Mouse (Mus musculus) midbrain, embryonic 15.5 days (tissue): ENCODE data around the gene Urah. TPM values are rescaled to one million over a fixed set of nuclear protein-coding genes. Genes with fewer than 3 reads are reported as not detected.
A peak's percentile ranks its signal among the peaks of the same experiment; 100 is the strongest.

Experiments
- ATAC-seq: fragments of 200-750 bp; cut with Nextera tagmentation; replicated peaks from 2 replicates; pipeline ENCODE4 v1.8.0; 2017; ENCODE audit warnings: moderate TSS enrichment
- H3K27ac ChIP-seq: fragments of 300-500 bp; sonication (generic); 2 replicates; pipeline ENCODE4 v1.5.1; 2015; ENCODE audit warnings: mild to moderate bottlenecking, inconsistent platforms
- H3K27me3 ChIP-seq: fragments of 300-500 bp; sonication (generic); replicated peaks from 2 replicates; pipeline ENCODE4 v1.6.1; 2015; ENCODE audit warnings: inconsistent platforms
- H3K36me3 ChIP-seq: fragments of 300-500 bp; sonication (generic); replicated peaks from 2 replicates; pipeline ENCODE4 v1.6.1; 2015; ENCODE audit warnings: inconsistent platforms
- H3K4me1 ChIP-seq: fragments of 300-500 bp; sonication (generic); 2 replicates; pipeline ENCODE4 v1.6.1; 2015; ENCODE audit warnings: inconsistent platforms
- H3K4me2 ChIP-seq: fragments of 300-500 bp; sonication (generic); 2 replicates; pipeline ENCODE4 v1.6.1; 2015; ENCODE audit warnings: inconsistent platforms, mild to moderate bottlenecking, moderate library complexity
- H3K4me3 ChIP-seq: fragments of 300-500 bp; sonication (generic); 2 replicates; pipeline ENCODE4 v1.5.1; 2015; ENCODE audit warnings: mild to moderate bottlenecking, inconsistent platforms
- H3K9ac ChIP-seq: fragments of 300-500 bp; sonication (generic); 2 replicates; pipeline ENCODE4 v1.6.1; 2015; ENCODE audit warnings: mild to moderate bottlenecking, inconsistent platforms
- H3K9me3 ChIP-seq: fragments of 300-500 bp; sonication (generic); 2 replicates; pipeline ENCODE4 v1.6.1; 2016; ENCODE audit warnings: inconsistent platforms
- WGBS: fragments of 180-500 bp; shearing (Covaris S2); methylation state at CpG from one replicate; pipeline ENCODE4 v1.1.7; 2015; ENCODE audit warnings: mixed read lengths; 5-methylcytosine and 5-hydroxymethylcytosine counted together
- polyA plus RNA-seq: library from polyadenylated mRNA; unstranded; fragments of >200 nt; fragmentation: Nextera tagmentation; extraction: Ambion mirVana; gene quantifications from 2 replicates; pipeline ENCODE4 v1.2.1, GENCODE M21; 2015

The Urah gene
- polyA plus RNA-seq, 1 experiment from 2014 or later = not detected

DNA sequence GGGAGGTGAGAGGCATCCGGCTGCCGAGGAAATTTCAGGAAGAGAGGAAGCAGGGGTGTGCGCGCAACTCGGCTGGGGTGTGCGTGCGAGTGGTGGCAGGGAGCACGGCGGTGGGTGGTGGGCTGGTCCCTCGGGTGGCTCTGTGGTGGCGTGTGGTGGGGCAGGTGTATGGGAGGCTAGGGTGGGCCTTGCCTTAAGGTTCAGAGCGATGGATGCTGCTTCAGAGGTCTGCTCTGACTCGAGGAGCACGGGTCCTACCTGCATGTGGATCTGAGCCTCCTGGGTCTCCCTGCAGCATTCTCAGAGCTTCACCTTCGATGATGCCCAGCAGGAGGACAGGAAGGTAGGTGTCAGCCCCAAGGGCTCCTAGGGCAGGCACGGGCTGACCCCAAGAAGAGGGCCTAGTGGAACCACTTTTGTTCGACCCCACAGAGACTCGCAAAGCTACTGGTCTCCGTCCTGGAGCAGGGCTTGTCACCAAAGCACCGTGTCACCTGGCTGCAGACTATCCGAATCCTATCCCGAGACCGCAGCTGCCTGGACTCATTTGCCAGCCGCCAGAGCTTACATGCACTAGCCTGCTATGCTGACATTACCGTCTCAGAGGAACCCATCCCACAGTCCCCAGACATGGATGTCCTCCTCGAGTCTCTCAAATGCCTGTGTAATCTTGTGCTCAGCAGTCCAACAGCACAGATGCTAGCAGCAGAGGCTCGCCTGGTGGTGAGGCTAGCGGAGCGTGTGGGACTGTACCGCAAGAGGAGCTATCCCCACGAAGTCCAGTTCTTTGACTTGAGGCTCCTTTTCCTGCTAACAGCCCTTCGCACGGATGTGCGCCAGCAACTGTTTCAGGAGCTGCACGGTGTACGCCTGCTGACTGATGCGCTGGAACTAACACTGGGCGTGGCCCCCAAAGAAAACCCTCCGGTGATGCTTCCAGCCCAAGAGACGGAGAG, 23.0 kb downstream of the Urah start, which contains the start of gene Bet1l:
Gene Bet1l, minus strand, starts transcription at position 28 of the 956 bp plus-strand sequence.
- Histone ChIP-seq H3K27me3 (no peaks in the 10 kb centered on the region), H3K9me3 (no peaks in the 10 kb centered on the region), H3K9ac (peak within 1 kb of the TSS; percentile 62), H3K4me1 (peaks cover 42% of the 10 kb centered on the region), H3K4me3 (peak within 1 kb of the TSS; percentile 57), H3K4me2 (peak within 1 kb of the TSS; percentile 96), H3K36me3 (peaks cover 40% of the 10 kb centered on the region), H3K27ac (peak within 1 kb of the TSS; percentile 82)
- ATAC-seq = peak; percentile 51
- WGBS = 36% methylated on average over 40 of the region's 40 CpGs

DNA sequence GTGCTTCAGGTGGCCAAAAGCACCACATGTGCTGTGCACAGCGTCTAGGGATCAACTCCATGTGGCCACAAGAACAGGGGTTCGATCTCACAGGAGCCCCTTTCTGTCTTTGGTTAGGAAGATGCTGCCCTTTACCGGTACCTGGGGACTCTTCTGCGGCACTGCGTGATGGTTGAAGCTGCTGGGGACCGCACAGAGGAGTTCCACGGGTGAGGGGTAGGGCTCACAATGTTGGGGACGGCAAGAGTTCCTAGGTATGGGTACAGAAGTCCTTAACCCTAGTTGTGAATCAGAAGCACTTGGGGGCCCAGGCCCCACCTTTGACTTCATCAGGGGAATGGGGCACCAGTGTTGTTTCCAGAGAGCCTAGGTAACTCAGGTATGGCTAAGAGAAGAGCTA, 23.9 kb downstream of the Urah start:
- ATAC-seq = no peak
- 96% methylated on average over 8 of the region's 8 CpGs for WGBS
- peaks cover 42% of the 10 kb centered on the region for H3K4me1 ChIP-seq
- H3K9ac ChIP-seq = peak overlapping the region; percentile 62; the same call in 1 of the 2 replicates
- H3K36me3 ChIP-seq = peaks cover 40% of the 10 kb centered on the region
- H3K9me3 ChIP-seq = no peaks in the 10 kb centered on the region
- peak overlapping the region; percentile 57 for H3K4me3 ChIP-seq
- no peaks in the 10 kb centered on the region for H3K27me3 ChIP-seq
- H3K4me2 ChIP-seq = peak overlapping the region; percentile 96
- H3K27ac ChIP-seq = no peak overlapping the region

DNA sequence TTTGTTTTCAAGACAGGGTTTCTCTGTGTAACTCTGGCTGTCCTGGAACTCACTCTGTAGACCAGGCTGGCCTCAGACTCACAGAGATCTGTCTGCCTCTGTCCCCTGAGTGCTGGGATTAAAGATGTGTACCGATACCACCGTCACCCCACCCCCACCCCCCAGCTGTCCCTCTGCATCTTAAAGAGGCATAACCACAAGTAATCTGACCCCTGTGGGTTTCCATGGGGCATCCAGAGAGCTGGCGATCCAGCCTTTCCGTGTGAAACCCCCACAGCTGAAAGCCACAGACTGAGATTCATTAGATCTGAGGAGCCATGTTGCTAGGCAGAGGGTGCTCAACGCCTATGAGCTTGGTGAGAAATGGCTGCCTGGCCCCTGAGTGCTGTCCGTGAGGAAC, 25.2 kb downstream of the Urah start:
- no peak overlapping the region for H3K9ac ChIP-seq

DNA sequence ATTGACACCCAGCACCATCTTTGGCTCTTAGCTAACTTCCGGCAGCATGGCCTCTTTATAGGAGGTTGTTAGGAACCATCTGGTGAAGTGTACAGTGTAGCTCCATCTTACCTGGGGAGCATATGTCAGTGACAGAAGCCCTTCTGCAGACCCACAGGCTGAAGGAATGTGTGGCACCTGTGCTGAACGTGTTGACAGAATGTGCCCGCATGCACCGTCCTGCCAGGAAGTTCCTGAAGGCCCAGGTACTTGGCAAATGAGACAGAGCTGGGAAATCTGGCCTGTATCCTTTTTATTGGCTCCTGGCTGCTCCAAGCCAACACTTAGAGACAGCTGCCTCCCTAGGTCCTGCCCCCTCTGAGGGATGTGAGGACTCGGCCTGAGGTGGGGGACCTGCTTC, 25.9 kb downstream of the Urah start:
- no peaks in the 10 kb centered on the region for H3K9me3 ChIP-seq
- peaks cover 44% of the 10 kb centered on the region for H3K36me3 ChIP-seq
- H3K9ac ChIP-seq = no peak overlapping the region
- no peak overlapping the region for H3K4me3 ChIP-seq
- ATAC-seq = no peak
- no peak overlapping the region for H3K4me2 ChIP-seq
- WGBS = 93% methylated on average over 5 of the region's 5 CpGs
- H3K4me1 ChIP-seq = peaks cover 32% of the 10 kb centered on the region
- no peaks in the 10 kb centered on the region for H3K27me3 ChIP-seq
- H3K27ac ChIP-seq = no peak overlapping the region

More for the DNA sequence above, 25.2 kb downstream of the Urah start:
- 66% methylated on average over 6 of the region's 6 CpGs for WGBS
- Histone ChIP-seq H3K9me3 (no peaks in the 10 kb centered on the region), H3K36me3 (peaks cover 43% of the 10 kb centered on the region), H3K4me3 (no peak overlapping the region), H3K27me3 (no peaks in the 10 kb centered on the region), H3K4me1 (peaks cover 39% of the 10 kb centered on the region), H3K4me2 (no peak overlapping the region), H3K27ac (no peak overlapping the region)
- ATAC-seq = no peak

DNA sequence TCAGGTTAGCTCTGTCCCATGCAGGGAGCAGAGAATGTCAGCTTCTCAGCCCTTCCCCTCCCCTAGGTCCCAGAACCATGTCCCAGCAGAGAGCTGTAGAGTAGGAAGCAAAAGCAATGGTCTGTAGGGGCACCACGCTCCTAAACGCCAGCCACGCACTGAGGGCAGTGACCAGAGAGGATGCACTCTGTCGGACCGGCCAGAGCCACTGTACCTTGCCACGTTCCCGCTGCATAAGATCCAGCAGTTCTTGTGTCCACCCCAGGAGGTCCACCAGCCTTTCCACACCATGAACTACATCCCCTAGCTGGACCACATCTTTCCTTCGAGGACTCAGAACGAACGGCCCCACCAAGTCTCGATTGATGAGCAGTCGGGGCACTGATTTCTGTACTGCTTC, 29.9 kb downstream of the Urah start:
- Histone ChIP-seq H3K9me3 (no peaks in the 10 kb centered on the region), H3K27ac (no peak overlapping the region), H3K4me1 (peaks cover 10% of the 10 kb centered on the region), H3K4me3 (no peak overlapping the region), H3K9ac (no peak overlapping the region), H3K27me3 (no peaks in the 10 kb centered on the region), H3K4me2 (no peak overlapping the region), H3K36me3 (peaks cover 44% of the 10 kb centered on the region)
- ATAC-seq = no peak
- WGBS = 87% methylated on average over 12 of the region's 12 CpGs

DNA sequence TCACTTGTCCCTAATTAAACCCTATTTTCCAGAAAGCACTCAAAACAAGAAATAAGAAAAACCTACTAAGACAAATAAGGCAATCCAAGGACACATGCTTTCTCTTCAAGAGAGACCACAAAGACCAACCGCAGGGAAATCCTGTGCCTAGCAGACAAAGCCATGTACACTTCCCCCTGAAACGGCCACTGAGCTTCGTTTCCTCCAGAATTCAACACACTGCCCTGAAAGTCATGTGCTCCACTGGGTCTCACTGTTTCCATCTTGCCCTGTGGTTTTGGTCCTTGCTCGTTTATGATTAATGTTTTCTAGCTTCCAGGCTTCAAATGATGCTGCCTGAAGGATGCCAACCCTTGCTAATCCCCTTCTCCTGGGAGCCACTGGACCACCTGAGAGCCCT, 39.4 kb downstream of the Urah start:
- H3K4me3 ChIP-seq = no peak overlapping the region
- ATAC-seq = no peak
- no peak overlapping the region for H3K4me2 ChIP-seq
- 95% methylated on average over 4 of the region's 4 CpGs for WGBS
- H3K27me3 ChIP-seq = no peaks in the 10 kb centered on the region
- no peak overlapping the region for H3K9ac ChIP-seq
- H3K36me3 ChIP-seq = 0 out of 2 replicates have a peak, but pooled peaks cover 4% of the 10 kb centered on the region
- H3K4me1 ChIP-seq = no peaks in the 10 kb centered on the region
- no peaks in the 10 kb centered on the region for H3K9me3 ChIP-seq
- no peak overlapping the region for H3K27ac ChIP-seq

DNA sequence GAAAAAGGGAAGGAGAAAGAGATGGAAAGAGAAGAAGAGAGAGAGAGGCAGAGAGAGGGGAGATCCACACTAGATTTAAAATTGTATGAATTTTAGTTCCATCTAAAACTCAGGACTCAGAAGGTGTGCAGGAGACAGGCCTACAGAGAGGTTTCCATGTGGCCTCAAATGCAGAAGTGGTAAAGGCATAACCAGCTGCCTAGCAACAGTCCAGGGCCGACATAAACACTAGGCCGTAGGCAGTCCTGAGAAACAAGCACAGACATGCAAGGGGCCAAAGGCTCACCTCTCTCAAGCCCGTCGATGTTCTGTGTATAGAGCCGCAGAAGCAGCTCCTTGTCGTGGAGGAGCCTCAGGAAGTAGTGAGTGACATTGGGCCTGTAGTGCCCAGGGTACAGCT, 42.5 kb downstream of the Urah start:
- H3K4me1 ChIP-seq = peaks cover 8% of the 10 kb centered on the region
- no peak overlapping the region for H3K27ac ChIP-seq
- H3K36me3 ChIP-seq = 0 out of 2 replicates have a peak, but pooled peaks cover 4% of the 10 kb centered on the region
- no peak overlapping the region for H3K9ac ChIP-seq
- H3K4me2 ChIP-seq = no peak overlapping the region
- no peaks in the 10 kb centered on the region for H3K27me3 ChIP-seq
- WGBS = 93% methylated on average over 6 of the region's 6 CpGs
- no peak for ATAC-seq
- H3K9me3 ChIP-seq = no peaks in the 10 kb centered on the region
- no peak overlapping the region for H3K4me3 ChIP-seq

DNA sequence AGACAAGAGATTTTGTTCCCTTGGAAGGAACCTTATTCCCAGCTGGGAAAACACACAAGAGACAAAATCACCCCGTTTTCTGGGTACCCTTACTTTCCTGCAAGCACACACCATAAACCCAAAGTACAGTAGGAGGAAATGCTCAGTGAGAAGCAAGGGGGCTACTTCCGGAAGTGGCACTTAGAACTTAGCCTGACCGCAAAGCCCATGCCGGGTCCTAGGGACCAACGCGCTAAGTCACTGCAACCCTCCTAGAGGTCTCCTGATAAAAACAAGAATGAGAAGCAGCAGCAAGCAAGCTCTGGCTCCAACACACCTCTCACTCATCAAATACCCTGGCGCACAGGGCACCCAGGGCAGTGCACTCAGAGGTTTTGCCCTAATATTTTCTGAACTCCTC, 44.5 kb downstream of the Urah start:
- no peaks in the 10 kb centered on the region for H3K9me3 ChIP-seq
- no peaks in the 10 kb centered on the region for H3K27me3 ChIP-seq
- 91% methylated on average over 7 of the region's 7 CpGs for WGBS
- no peak overlapping the region for H3K9ac ChIP-seq
- no peak overlapping the region for H3K4me2 ChIP-seq
- H3K27ac ChIP-seq = no peak overlapping the region
- 0 out of 2 replicates have a peak, but pooled peaks cover 4% of the 10 kb centered on the region for H3K36me3 ChIP-seq
- H3K4me3 ChIP-seq = no peak overlapping the region
- no peak for ATAC-seq
- peaks cover 21% of the 10 kb centered on the region for H3K4me1 ChIP-seq

DNA sequence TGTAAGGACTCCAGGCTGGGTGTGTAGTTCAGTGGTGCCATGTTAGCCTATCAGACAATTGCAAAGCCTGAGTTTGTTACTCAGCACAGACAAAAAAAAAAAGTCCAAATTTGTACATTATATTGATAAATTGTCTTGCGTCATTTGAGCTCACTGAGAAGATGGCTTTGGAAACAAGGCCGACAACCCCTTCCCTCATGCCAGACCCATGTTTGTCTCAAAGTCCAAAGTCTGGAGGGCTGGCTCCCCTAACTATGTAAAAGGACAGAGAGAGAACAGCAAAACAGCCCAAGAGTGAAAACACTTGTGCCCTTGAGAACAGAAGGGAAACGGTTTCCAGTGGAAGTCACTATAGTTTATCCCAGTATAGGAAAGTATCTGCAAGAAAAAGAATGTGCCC, 45.6 kb downstream of the Urah start:
- Histone ChIP-seq H3K9ac (no peak overlapping the region), H3K4me3 (no peak overlapping the region), H3K36me3 (0 out of 2 replicates have a peak, but pooled peaks cover 4% of the 10 kb centered on the region), H3K9me3 (no peaks in the 10 kb centered on the region), H3K27me3 (no peaks in the 10 kb centered on the region), H3K4me1 (peaks cover 22% of the 10 kb centered on the region), H3K27ac (no peak overlapping the region), H3K4me2 (0 out of 2 replicates have a peak overlapping the region, but pooled peaks have one; percentile 79)
- 87% methylated on average over 3 of the region's 3 CpGs for WGBS
- ATAC-seq = no peak

DNA sequence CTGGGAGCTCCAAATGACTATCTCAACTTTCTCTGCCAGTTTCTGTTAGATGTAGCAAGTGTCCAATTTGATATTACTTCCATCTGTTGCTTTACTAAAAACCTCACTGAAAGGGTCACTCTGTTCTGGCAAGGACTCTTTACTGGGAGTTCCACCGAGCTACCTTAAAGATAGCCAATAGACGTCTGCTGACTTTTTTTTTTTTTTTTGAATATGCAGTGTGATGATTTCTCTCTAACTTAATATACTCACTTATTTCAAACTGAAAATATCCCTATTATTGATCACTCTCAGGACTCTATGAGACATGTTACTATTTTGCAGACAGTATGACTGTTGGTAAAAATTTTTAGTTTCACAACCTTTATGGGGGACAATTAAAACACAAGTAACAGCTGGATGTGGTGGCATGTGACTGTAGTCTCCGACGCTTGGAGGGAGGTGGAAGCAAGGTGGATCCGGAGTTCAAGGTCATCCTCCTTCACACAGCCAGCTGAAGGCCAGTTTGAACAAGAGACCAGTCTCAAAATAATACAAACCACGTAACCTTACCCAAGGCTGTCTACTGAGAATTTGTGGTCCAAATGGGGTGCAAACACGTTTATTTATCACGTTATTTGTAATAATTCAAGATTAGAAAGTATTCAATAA, 46.2 kb downstream of the Urah start:
- H3K9ac ChIP-seq = peak overlapping the region; percentile 75
- WGBS = 21% methylated on average over 8 of the region's 8 CpGs
- H3K4me1 ChIP-seq = peaks cover 22% of the 10 kb centered on the region
- H3K4me2 ChIP-seq = peak overlapping the region; percentile 79
- no peaks in the 10 kb centered on the region for H3K27me3 ChIP-seq
- ATAC-seq = no peak
- H3K27ac ChIP-seq = peak overlapping the region; percentile 94; the same call in 1 of the 2 replicates
- H3K9me3 ChIP-seq = no peaks in the 10 kb centered on the region
- H3K4me3 ChIP-seq = peak overlapping the region; percentile 80
- H3K36me3 ChIP-seq = 0 out of 2 replicates have a peak, but pooled peaks cover 6% of the 10 kb centered on the region

DNA sequence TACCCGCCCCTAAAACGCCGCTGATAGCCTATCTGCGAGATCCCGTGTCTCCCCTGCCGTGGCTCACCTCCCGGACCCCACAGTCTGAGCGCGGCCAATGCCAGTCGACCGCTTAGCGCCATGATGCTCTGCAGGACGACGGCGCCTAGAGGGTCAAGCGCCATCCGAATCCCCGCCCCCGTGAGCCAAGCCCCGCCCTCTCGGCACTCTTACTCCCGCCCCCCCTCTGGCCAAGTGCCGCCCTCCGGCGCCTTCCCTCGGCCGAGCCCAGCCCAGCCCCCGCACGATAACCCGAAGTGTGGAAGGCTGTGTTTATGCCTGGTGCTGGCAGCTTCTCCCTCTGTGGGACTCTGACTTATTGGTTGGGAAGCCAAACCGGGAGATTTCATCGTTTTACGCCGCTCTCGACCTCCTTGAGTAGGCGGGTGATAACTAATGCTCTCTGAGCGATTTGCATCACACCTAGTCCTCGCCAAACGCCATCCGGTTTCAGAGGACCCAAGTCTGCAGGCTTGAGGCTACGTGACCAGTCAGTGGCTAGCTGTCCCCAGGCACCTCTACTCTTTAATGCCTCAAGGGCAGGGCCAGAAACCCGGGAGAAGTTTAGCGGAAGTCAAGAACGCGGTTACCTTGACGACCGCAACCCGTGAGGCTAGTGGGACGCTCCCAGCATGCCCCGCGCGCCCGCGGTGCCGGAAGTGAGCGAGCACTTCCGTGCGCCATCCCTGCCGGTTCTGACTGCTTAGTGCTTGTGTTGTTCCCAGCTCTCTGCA, 47.1 kb downstream of the Urah start, which contains the start of the genes Psmd13 and Sirt3:
Gene Psmd13, plus strand, starts transcription at position 273 of the 773 bp plus-strand sequence.
Gene Sirt3, minus strand, starts transcription at position 614 of the 773 bp plus-strand sequence.
- Histone ChIP-seq H3K4me2 (peak within 1 kb of the TSS; percentile 79), H3K4me1 (peaks cover 22% of the 10 kb centered on the region), H3K9ac (peak within 1 kb of the TSS; percentile 86), H3K27ac (peak within 1 kb of the TSS; percentile 94), H3K36me3 (peaks cover 13% of the 10 kb centered on the region; the same call in 1 of the 2 replicates), H3K9me3 (no peaks in the 10 kb centered on the region), H3K4me3 (peak within 1 kb of the TSS; percentile 80), H3K27me3 (no peaks in the 10 kb centered on the region)
- under 1% methylated on average over 59 of the region's 59 CpGs for WGBS
- ATAC-seq = peak; percentile 97
